Mouse (Mus musculus) layer of hippocampus, adult 8-10 months (tissue): ENCODE measurements at regions not wholly inside any gene's neighbourhood (a gene's known extent, or its start where the extent isn't known, plus 50 kb on each side); places are given as distances from the start of the nearest gene placed in this dataset.

ENCODE experiments used
- DNase-seq, 2 experiments: peaks; one replicate each; pipeline ENCODE4 v3.0.0; 2022; ENCODE audit warnings: low spot score in 2 of 2

DNA sequence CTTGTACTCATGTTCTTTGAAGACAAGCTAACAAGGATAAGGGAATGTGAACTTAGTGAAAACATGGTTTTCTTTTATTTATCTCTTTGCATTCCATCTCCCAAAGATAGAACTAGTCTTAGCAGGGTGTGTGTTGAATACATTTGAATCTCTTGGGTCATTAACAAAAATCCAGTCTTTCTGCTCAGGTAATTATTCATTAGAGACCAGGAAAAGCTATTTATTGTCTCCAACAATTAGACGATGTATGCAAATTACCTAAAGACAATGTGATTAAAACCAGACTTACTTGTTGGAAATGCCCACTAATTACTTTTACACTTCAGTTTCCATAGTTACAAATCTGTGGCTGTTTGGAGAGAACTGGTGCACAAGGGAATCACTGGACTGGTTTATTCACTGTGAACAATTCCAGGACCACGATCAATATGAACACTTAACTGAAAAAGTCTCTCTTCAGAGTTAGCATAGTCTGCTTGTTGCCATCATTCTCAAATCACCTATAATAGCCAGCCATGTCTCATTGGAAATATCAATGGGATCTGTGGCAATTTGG lies 584.4 kb downstream of the Mettl4 start:
- DNase-seq: no peak

DNA sequence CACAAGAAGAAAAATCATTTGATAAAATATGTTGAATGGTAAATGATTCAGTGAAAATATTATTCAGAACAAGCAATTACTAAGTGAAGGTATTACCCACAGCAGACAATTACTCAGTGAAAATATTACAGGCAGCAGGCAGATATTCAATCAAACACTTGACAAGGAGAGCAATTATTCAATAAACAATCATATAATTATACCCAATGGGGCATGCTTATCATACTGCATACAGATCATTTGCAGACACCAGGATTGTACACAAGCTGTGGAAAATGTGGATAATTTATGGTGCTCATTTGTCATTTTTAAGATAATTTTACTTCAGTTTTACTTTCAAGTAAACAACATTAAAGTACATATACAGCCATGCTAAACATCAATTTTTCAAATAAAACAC lies 605.5 kb downstream of the Mettl4 start:
- no peak for DNase-seq

DNA sequence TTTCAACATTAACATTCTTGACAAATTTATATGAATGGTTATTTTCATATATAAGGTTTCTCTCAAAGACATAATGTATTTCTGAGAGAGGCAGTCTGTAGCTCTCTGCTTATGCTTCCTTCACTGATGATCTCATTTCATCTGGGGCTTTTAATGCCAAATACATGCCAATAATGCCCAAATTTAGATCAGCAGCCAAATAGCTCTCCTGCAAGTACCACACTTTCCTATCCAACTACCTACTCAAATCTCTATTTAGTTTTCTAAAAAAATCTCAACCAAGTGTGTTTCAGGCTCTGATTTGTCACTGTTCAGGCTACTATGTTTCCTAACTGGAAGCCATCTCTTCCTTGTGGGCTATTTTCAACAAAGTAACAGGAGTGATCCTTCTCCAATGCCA lies 616.6 kb downstream of the Mettl4 start:
- no peak for DNase-seq

- DNase-seq: no peak
These were observed 655.7 kb downstream of the Mettl4 start for GRCm38 (mm10) chr17:94093984-94094660.

- peak; percentile 25 to 54 for DNase-seq
These were observed 695.3 kb downstream of the Mettl4 start for GRCm38 (mm10) chr17:94054436-94055060.

DNA sequence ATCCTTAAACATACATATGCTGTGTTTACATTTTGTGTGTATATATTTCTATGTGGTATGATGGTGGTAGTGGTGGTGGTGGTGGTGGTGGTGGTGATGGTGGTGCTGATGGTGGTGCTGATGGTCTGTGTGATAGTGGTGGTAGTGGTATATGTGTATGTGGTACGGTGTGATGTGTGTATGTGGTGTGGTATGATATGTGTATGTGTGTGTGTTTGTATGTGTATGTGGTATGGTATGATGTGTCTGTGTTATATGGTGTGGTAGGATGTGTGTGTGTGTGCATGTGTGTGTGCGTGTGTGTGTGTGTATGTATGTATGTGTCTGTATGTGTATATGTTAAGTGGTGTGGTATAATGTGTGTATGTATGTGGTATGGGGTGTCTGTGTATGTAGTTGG lies 701.3 kb downstream of the Mettl4 start:
- no peak for DNase-seq

- DNase-seq: no peak
These were observed 711.6 kb downstream of the Mettl4 start for GRCm38 (mm10) chr17:94038221-94038620.

DNA sequence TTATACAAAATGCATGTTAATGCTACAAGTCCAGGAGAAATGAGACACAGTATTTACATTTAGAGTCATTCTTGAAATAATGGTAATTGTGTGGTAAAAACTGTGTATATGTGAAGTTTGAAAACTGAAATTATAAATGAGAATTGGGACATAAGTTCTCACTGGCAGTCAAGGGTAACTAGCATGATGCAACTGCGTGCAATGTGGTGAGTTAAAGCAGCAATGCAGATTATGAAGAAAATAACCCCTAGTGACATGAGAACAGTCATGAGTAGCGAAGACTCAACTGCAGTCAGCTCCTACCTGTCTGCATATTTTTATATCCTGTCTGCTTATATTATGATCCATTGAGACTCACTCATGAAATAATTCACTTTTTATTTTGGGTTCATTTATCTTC lies 737.4 kb downstream of the Mettl4 start:
- DNase-seq: no peak

GRCm38 (mm10) chr17:94002095-94002494 lies 747.7 kb downstream of the Mettl4 start:
- no peak for DNase-seq

DNA sequence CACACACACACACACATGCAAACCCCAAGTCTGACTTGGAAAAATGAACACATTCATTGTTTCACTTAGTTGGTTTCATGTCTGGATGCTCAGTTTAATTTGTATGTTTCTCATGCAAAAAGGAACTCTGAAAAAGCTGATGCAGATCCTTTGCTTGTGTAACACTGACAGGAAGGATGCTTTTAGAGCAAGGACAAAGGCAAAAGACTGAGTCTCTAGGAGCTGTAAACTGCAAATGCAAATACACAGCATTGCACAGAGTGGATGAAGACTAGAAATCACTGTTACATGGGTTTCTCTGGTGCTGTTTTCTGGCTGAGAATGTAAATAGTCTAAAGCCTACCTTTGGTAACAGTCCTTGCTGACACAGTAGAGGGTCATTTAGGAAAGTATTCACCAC lies 748.3 kb downstream of the Mettl4 start:
- no peak for DNase-seq

- no peak for DNase-seq
These were observed 762.9 kb downstream of the Mettl4 start for GRCm38 (mm10) chr17:93986932-93987331.
